Mouse (Mus musculus): ENCODE results near the gene Ntm.

Ntm gene

DNA sequence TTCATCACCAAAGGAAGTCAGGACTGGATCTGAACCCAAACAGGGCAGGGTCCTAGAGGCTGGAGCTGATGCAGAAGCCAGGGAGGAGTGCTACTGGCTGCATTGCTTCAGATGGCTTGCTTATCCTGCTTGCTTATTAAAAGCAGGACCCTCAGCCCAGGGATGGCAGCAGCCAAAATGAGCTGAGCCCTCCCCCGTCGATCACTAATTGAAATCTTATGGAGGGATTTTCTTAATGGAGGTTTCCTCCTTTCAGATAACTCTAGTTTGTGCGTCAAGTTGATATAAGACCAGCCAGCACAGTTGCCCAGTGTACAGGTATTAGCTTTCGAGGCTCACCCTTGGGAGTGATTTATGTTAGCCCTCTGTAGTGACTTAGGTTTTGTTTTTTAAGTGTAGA, 826.9 kb downstream of the Ntm start:
- no peak for DNase-seq (ENCODE audit: low spot score in 2 of 2)

- no peak for DNase-seq (ENCODE audit: low spot score in 2 of 2)
Measured at GRCm38 (mm10) chr9:29130717-29131292, 832.1 kb downstream of the Ntm start.

DNA sequence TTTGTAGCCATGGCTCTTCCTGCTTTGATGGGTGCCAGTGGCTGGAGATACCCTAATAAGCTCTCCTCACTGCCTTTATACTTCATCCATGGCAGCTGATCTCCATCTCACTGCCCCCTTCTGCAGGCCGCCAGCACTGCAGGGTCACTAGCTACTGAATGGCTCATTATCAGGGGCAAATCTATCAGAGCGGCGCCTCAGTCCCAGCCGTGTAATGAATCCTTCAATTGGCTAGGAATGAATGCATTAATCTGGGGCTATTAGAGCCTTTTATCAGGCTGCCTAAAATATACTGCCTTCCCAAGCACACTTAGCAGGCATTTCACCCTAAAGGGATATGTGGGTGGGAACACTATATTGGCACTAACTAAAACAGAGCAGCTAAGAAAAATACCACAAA, 832.6 kb downstream of the Ntm start:
- no peak for DNase-seq (ENCODE audit: low spot score in 2 of 2)

DNA sequence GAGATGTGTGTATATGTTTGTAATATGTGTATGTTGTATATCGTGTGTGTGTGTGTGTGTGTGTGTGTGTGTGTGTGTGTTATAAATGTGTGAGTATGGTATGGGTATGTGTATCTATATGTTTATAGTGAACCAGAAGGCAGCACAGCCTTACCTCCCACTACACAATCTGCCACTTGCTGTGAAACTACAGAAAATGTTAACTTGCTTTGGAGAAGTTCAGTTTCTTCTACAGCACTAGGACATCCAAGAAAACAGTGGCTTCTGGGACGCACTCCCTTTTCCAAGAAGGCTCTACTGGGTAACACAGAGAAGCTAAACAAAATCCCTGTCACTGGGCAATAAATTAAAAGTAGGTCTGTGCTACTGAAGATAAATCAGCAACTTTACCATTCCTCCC, 834.5 kb downstream of the Ntm start:
- DNase-seq (ENCODE audit: low spot score in 2 of 2) = no peak

GRCm38 (mm10) chr9:29124455-29124854, 838.5 kb downstream of the Ntm start:
- DNase-seq (ENCODE audit: low spot score in 2 of 2) = no peak

- DNase-seq (ENCODE audit: low spot score in 2 of 2) = no peak
Measured at GRCm38 (mm10) chr9:29123828-29124227, 839.1 kb downstream of the Ntm start.

GRCm38 (mm10) chr9:29117561-29118112, 845.3 kb downstream of the Ntm start:
- no peak for DNase-seq (ENCODE audit: low spot score in 2 of 2)

GRCm38 (mm10) chr9:29115337-29115736, 847.6 kb downstream of the Ntm start:
- DNase-seq (ENCODE audit: low spot score in 2 of 2) = no peak

- no peak for DNase-seq (ENCODE audit: low spot score in 2 of 2)
Measured at GRCm38 (mm10) chr9:29106771-29107170, 856.2 kb downstream of the Ntm start.

DNA sequence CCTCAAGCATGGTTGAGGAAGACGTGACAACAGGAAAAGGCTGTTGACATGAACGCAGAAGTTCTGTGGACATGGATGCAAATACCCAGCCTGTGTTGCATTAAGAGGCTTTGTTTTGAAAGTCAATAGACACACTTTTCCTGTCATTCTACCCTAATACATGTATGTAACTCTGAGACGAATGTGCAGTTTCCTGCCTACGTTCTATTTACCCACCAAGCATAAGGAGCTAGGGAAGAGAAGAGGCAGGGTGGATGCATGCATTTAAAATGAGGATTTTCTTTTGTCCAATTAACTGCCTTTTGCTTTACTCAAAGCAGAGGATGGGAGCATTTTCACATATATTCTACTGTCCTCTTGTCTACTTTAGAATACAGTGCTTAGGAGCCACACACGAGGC, 858.5 kb downstream of the Ntm start:
- no peak for DNase-seq (ENCODE audit: low spot score in 2 of 2)

DNA sequence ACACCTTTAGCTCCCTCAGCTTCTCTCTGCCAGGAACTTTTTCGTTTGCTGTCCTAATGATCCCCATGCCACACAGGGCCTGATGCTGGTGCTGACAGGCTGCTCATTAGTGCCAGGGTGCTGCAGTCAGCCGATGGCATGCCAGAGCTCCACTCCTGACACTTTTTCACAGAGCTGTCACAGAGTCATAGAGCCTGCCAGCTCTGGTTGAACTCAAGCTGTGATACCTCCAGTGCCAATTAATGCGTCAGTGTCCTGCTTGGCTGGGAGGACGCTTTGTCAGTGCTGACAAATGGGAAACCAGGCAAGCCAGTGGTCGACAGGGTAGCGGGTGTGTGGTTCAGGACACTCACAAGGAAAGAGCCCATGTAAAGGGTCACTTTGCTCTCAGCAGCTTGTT, 858.9 kb downstream of the Ntm start:
- DNase-seq (ENCODE audit: low spot score in 2 of 2) = no peak

DNA sequence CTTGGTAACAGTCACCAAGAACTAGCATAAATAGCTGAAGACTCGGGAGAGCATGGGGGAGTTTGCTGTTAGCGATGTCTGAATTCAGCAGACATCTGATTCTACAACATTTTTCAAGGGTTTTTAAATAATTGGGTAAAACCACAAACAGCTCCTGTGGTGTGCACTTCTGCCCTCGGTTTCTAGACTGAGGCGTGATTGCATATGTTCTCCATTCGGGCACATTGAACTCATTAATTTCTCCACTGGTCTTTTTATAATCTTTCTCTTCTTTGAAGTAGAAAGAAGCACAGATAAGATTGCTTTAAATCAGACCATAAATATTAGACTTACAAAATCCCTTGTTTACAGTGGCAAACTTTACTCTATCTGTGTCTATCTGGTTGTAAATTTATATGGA, 862.3 kb downstream of the Ntm start:
- no peak for DNase-seq (ENCODE audit: low spot score in 2 of 2)

- no peak for DNase-seq (ENCODE audit: low spot score in 2 of 2)
Measured at GRCm38 (mm10) chr9:29092443-29092842, 870.5 kb downstream of the Ntm start.

- DNase-seq (ENCODE audit: low spot score in 2 of 2) = no peak
Measured at GRCm38 (mm10) chr9:29088657-29089056, 874.3 kb downstream of the Ntm start.

- no peak for DNase-seq (ENCODE audit: low spot score in 2 of 2)
Measured at GRCm38 (mm10) chr9:29087656-29088055, 875.3 kb downstream of the Ntm start.

DNA sequence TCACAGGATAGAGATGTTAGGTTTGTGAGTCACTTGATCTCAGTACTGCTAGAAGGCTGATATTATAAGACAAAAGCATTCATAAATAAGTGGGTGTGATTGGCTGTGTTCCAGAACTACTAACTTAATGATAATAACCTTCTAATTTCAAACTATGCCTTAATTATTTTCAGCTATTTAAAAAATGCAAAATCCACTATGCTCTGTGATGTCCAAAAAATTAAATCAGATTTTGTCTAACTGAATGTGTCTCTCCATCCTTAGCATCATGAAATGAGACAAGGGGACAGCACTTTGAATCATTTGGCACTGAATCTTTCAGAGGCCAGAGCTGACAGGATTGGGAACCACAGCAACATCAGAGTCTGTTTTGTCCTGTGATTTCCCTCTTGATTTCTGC, 875.8 kb downstream of the Ntm start:
- DNase-seq (ENCODE audit: low spot score in 2 of 2) = no peak

DNA sequence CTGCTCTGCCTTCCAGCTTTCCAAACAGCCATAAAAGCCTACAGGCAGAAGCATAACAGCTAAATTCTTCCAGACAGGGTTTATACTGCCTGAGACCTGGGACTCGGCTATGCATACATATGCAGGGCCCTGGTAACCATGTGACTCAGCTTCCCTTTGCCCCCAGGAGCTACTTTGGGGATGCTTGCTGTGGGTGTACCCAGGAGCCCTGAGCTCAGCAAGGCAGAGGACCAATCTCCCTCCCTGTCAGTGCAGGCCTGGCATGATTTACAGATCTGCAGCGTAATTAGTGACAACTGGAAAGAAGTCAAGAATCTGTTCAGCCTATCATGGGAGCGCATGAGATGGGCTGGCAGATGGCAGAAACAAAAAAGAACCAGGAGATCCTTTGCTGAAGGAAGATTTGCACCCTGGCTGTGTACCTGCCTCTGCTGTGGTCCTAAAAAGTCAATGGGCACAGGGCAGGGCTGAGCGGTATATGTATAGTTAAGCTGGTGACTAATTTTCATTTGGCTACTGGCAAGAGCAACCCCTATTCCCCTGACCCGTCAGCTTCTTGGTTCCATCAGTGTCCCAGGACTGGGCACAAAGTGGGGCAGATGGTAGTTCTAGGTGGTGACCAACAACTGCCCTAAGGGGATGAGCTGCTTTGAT, 886.9 kb downstream of the Ntm start:
- DNase-seq (ENCODE audit: low spot score in 2 of 2) = peak in 1 of 2 experiments; percentile 17

GRCm38 (mm10) chr9:29075243-29075642, 887.7 kb downstream of the Ntm start:
- no peak for DNase-seq (ENCODE audit: low spot score in 2 of 2)

GRCm38 (mm10) chr9:29074494-29074893, 888.4 kb downstream of the Ntm start:
- DNase-seq (ENCODE audit: low spot score in 2 of 2) = no peak

GRCm38 (mm10) chr9:29071997-29072396, 890.9 kb downstream of the Ntm start:
- no peak for DNase-seq (ENCODE audit: low spot score in 2 of 2)

- no peak for DNase-seq (ENCODE audit: low spot score in 2 of 2)
Measured at GRCm38 (mm10) chr9:29067572-29067971, 895.4 kb downstream of the Ntm start.

DNA sequence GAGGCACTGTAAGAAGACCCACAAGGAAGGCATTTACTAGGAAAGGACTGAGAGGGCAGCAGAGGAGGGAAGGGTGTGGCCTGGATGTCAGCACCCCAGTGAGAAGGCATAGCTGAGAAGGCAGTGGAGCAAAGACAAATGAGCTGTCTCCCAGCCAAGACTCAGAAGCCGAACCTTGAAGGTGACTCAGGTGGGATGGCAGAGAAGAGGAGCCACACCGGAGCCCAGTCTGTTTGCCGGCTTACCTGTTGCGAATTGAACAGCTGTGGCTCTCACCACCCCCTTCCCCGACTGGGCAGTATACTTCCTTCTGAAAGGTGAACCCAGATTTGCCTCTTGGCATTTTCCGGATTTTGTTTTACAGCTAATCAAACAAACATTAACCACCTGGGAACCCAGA, 902.6 kb downstream of the Ntm start:
- no peak for DNase-seq (ENCODE audit: low spot score in 2 of 2)

- DNase-seq (ENCODE audit: low spot score in 2 of 2) = no peak
Measured at GRCm38 (mm10) chr9:29058811-29059210, 904.1 kb downstream of the Ntm start.

DNA sequence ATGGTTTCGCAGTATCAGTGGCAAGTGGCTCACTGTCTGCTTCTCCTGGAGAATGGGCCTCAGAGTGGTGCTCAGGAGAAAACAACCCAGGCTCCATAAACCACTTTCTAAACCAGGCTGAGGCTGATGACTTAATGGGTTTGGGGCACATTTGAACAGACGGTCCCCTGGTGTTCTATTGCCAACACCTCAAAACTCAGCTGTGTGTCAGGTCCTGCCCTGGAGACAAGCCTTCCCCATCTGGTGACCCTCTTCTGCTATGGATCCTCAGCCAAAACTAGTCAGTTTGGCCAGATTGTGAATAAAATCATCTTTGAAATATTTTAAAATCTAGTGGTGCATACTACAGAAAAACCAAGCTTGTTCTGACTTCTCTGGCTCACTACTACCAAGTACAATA, 907.3 kb downstream of the Ntm start:
- no peak for DNase-seq (ENCODE audit: low spot score in 2 of 2)

Data from right cerebral cortex, postnatal 36 days (tissue).